Mouse (Mus musculus) frontal cortex, postnatal 25 days (tissue): ENCODE results near the gene Slc13a5.

ENCODE experiments used
- DNase-seq, 2 experiments: peaks; one replicate each; pipeline ENCODE4 v3.0.0; 2022; ENCODE audit warnings: low spot score in 2 of 2

The Slc13a5 gene

GRCm38 (mm10) chr11:72266207-72266959 is 639 bp downstream of the Slc13a5 start:
- peak in 1 of 2 experiments; percentile 32 for DNase-seq

DNA sequence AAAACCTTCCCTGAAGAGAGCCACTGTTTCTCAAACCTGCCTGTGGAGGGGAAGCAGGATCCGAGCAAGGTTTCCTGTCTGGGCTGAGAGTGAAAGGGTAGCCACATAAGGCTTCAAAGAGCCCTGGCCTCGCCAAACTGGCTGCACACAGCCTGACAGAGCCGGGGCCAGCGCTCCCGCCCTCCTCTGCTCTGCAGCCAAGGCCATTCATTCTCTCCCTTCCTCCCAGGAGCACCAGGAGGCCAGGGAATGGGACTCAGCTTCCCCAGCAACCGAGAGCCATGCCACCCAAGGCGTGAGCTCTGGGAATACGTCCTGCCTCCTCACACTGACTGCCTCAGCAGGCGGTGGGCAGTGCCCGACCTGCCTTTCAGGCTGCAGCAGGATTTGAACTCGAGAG is 1.5 kb downstream of the Slc13a5 start:
- peak in 1 of 2 experiments; percentile 23 for DNase-seq

GRCm38 (mm10) chr11:72256441-72256840 is 10.6 kb downstream of the Slc13a5 start:
- no peak for DNase-seq

DNA sequence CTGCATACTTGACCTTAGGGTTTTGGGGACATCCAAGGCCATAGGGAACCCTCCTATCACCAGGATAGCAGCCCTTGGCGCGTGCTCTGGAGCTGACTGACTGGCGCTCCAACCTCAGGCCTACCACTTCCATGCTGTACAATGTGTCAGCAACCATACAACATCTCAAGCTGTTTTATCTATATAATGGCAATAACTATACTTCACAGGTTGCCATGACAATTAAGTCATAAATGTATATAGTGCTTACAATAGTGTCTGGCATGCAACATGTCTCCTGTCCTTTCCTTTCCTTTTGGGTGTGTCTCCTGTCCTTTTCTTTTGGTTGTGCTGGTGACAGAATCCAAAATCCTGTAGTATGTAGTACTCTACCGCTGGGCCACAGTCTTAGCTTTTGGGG is 11.4 kb downstream of the Slc13a5 start:
- DNase-seq: no peak

GRCm38 (mm10) chr11:72245196-72245753 is 21.7 kb downstream of the Slc13a5 start:
- DNase-seq: no peak

DNA sequence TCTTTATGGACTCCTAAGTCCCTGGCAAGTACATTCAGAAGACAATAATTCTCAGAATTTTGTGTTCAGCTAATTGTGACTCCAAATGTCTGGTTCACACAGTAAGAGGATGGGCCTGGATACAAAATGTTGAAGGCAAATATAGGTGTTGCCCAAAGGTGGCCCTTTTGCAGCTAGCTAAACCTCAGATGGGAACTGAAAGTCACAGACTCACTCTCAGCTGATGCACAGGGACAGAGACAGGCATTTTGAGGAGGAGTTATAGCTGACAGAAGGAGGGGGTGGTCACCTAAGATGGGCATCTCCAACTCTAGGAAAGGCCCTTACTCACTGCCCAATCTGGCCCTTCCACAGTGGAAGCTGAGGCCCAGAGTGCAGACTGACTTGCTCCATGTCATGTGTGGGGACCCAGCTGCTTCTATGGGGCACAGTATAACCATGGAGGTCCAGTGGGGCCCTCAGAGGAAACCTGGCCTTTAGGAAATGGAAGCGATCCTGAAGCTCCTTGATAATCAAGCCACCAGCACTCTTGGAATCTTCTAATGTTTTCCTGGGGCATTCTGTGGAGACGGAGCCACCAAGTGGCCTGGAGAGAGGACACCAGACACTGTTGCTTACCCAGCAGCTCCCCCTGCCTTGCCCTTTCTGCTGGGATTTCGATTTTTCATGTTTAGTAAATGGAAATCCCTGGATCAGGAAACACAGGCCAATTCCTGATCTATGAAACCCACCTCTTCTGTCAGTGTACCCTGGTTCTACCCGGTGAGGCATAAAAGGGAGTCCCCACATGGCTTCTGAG is 26.8 kb downstream of the Slc13a5 start:
- DNase-seq: no peak

DNA sequence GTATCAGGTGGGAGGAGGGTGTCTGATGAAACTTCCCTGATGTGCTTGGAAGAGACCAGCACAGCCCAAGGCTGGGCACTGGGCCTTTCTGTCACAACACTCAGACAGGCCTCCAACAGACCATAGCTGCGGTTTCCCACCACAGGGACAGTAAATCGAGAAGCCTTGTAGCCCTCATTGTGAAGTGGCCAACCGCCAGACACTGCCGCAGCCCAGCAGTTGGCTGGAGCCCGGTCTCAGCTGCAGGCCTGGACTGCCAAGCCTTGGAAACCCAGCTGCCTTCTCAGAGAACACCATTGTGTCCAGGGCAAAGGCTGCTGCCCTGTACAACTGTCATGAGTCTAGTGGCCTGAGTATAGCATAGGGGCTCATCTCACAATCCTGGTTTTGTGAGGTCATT is 33.0 kb downstream of the Slc13a5 start:
- DNase-seq: no peak

DNA sequence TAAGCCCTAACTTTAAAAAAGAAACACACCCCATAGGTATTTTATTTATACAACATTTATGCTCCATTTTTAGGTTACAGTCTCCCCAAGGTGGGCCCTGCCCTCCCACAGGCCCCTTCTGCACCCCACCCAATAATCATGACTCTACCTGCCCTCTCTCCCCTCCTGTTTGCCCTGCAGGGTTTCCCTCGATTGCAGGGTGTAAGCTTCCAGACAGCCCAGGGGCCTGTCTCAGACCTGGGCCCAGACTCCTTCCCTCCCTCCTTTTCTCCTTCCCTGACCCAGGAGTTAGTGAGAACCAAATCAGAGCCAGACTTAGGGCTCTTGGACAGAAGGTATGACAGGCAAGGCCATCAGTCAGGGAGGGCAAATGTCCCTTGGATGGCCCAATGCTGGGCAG is 34.0 kb downstream of the Slc13a5 start:
- DNase-seq: no peak

DNA sequence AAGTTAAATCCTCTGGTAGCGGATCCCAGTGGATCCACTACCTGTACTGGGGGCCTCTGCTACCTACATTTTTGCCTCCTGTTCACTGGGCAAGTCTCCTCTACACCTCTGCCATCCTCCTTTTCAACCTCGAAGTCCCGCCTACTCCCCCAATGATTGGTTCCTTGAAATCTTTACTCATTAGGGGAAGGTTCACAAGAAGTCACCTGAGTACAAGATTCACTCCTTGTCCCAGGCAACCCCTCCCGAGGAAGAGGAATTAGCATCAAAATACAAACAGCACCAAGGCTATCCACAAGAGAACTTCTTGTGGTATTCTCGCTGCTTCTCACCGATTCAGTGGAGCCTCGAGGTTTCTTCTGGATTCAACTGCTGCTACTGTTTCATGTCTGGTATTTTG is 35.0 kb downstream of the Slc13a5 start:
- DNase-seq: no peak

- no peak for DNase-seq
Observed at GRCm38 (mm10) chr11:72228513-72228912, 38.5 kb downstream of the Slc13a5 start.

- DNase-seq: no peak
Observed at GRCm38 (mm10) chr11:72226901-72227300, 40.1 kb downstream of the Slc13a5 start.

DNA sequence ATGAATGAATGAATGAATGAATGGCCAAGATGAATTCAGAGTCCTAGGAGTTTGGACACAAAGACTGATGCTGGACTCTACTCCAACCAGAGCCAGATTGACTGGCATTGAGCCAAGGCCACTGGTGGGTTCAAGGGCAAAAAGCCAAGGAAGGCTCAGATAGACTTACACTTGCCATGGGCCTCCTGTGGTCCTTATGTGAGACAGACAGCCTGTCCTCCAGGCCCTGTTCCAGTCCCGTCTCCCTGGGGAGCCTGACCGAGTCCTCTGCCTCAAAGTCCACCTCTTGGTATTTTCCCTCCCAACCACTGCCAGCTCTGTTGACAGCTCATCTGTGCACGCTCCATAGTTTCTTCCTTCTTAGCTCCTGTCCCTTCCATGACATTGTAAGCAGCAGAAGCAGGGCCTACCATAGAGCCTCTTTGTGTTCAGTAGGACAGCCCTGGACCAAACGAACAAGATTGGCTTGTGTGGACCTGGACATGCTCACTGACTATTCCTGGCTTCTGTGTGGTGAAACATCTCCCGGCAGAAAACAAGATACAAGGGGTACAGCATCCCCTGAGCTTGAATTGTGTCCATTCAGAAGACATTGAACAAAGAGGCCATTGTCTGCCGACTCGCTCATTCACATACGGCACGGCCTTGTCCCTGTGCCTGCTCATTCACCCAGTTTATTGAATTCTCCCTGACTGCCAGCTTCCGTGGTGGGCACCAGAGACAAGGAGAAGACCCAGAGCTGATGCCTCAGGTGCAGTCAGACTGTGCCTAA is 40.8 kb downstream of the Slc13a5 start:
- DNase-seq: no peak

- DNase-seq: peak; percentile 77 to 85
Observed at GRCm38 (mm10) chr11:72224865-72225264, 42.2 kb downstream of the Slc13a5 start.

- DNase-seq: no peak
Observed at GRCm38 (mm10) chr11:72223414-72223813, 43.6 kb downstream of the Slc13a5 start.

DNA sequence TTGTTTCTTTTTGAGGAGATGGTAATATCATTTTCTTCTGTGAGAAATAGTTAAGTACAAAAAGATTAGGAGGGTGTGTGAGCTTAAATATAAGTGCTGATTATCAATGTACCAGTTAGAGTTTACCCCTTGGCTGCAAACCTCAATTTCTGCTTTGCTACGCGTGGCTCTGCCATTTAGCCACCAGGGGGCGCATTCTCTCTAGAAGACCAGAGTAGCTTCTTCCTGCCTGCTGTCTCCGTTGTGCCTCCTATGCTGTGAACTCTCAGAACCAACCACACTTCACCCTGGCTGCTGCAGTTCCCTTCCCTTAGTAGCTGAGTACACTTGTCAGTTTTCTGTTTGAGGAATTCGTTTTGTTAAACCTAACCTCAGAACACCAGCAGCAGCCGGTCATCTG is 45.7 kb downstream of the Slc13a5 start:
- DNase-seq: peak; percentile 43 to 53

DNA sequence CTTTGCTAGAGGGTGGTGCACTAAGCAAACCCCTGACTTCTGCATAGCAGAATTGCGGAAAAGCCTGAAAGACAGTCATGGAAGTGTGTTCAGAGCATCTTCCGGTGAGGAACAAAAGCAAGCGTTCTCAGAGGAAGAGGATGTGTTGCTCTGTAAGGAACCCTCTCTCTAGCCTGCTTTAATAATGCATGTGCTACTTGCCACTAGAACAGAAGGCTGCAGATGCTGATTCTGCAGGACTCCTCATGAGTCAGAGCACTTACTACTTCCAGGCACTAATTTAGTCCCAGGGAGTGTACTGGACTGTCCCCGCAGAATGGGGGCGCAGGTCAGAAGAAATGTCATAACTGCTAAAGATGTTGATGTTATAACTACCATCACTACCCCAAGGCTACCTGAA is 49.9 kb downstream of the Slc13a5 start:
- no peak for DNase-seq

DNA sequence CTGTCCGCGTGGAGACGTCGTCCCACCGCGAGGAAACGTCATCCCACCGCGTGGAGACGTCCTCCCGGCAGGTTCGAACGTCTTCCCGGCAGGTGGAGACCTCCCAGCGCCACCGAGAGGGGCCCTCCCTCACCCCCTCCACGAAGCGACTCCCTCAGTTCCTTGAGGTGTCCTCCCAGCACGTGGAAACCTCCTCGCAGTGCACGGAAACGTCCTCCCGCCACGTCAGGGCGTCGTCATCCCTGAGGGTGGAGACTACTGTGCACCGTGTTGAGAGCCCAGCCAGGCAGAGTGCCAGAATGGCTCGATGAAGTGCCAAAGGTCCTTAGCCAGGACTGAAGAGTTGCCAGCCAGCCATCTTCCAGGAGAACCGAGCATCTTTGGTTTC is 51.6 kb downstream of the Slc13a5 start, which contains the start of gene Med31:
Gene Med31, minus strand, starts transcription at position 183 of the 388 bp plus-strand sequence.
- DNase-seq: peak in 1 of 2 experiments; percentile 55

DNA sequence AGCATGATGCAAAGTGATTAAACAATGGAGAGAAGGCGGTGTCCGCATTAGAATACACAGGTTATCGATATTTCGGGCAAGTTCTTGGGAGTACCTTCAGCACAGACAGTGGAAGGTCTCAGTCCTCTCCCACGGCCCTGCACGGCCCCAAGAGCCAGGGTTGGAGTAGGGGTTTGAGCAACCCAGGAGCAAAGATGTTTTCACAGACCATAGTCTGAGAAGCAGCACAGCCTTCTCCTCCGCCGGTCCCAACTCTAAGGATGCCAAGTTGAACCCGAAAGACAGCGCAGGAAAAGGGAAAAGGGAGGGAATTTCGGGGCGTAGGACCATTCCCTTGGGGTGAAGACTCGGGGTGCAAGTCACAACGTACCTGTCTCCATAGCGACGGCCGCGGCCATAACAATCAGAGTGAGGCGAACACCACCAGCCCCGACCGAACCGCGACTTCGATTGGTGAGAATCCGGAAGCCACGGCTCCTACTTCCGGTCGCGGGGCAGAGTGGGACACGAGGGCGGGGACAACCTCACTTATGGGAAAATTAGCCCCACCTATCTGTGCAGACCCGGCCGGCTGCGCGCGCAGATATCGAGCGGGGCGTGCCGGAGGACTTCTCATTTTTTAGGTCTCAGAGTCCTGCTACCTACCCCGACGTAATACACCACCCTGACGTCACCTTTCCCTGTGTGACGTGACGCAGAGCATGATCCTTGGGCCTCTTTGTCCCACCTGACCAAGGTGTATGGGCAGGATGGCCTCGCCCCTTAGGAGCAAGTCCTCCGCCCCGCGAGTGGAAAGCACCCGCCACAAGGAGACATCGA is 52.2 kb downstream of the Slc13a5 start:
- peak; percentile 83 to 90 for DNase-seq

GRCm38 (mm10) chr11:72207834-72208377 is 59.1 kb downstream of the Slc13a5 start:
- DNase-seq: no peak

- peak; percentile 82 to 85 for DNase-seq
Observed at GRCm38 (mm10) chr11:72207204-72207833, 59.7 kb downstream of the Slc13a5 start, which contains the start of the genes 4933427D14Rik and Txndc17. Gene 4933427D14Rik, minus strand, starts transcription at chr11:72207459. Gene Txndc17, plus strand, starts transcription at chr11:72207547.
